Mouse (Mus musculus): ENCODE results near the gene Tagap. TPM values are rescaled to one million over a fixed set of nuclear protein-coding genes. Genes with fewer than 3 reads are reported as not detected.
A peak's percentile ranks its signal among the peaks of the same experiment; 100 is the strongest.
"Not testable (repeated sequence)": the region's sequence is repeated elsewhere in the genome, so short reads cannot be mapped to it uniquely, and the experiment has no call there.

Tagap gene
- polyA plus RNA-seq, 1 experiment = 0.37 TPM

DNA sequence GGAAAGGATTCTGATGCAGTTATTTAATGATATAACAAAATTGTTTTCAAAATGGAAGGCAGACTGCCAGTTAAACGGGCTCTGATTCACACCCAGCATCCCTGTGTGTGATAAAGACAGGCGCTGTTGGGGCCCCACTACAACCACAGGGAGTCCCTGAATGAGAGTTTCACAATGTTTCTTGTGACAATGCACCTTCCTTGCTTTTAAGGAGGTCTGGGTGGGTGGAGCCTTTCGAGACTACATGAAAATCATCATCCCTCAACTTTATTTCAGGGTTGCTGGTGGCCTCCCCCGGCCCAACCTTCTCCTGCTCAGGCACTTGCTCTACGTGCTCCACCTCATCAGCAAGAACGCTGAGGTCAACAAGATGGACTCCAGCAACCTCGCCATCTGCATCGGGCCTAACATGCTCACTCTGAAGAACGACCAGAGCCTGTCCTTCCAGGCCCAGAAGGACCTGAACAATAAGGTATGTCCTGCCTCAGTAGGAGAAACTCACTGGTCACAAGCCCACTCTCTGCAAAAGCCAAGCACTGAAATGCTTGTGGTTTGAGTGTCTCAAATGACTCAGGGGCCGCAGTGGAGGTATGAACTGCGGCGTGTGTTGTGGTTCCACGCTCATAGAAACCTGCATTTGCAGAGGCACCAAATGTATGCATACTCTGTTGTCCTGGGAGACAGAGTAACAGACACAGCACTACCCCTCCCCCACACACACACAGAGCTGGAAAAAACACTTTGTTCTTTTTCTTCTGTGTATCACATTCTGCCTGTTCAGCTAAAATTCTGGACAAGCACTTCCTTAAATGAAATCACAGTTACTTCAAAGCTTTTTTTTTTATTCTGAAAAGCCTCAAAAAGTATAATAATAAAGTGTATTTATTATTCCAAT lies 5.5 kb downstream of the Tagap start:
- no peak for TF ChIP-seq GATA1 (IDR thresholded peaks at IDR 0.05; ENCODE audit: low read length)

DNA sequence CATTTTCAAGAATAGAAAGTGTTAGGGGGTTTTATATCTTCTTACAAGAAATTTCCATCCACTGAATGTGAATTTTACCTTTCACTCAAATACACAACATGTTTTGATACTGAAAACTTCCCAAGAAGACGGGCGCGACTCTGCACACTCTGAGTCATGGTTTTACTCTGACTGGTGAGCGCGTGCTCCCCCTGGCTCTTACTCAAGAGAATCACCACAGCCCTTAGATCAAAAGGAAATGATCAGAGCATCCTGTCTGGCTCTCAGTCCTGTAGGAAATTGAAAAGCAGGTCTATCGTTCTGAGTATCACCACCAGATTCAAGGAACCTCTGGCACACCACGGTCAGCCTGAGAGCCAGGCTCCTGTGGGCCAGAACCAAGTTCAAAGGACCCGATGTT lies 13.8 kb downstream of the Tagap start:
- no peak for TF ChIP-seq GATA1 (IDR thresholded peaks at IDR 0.05; ENCODE audit: low read length)

DNA sequence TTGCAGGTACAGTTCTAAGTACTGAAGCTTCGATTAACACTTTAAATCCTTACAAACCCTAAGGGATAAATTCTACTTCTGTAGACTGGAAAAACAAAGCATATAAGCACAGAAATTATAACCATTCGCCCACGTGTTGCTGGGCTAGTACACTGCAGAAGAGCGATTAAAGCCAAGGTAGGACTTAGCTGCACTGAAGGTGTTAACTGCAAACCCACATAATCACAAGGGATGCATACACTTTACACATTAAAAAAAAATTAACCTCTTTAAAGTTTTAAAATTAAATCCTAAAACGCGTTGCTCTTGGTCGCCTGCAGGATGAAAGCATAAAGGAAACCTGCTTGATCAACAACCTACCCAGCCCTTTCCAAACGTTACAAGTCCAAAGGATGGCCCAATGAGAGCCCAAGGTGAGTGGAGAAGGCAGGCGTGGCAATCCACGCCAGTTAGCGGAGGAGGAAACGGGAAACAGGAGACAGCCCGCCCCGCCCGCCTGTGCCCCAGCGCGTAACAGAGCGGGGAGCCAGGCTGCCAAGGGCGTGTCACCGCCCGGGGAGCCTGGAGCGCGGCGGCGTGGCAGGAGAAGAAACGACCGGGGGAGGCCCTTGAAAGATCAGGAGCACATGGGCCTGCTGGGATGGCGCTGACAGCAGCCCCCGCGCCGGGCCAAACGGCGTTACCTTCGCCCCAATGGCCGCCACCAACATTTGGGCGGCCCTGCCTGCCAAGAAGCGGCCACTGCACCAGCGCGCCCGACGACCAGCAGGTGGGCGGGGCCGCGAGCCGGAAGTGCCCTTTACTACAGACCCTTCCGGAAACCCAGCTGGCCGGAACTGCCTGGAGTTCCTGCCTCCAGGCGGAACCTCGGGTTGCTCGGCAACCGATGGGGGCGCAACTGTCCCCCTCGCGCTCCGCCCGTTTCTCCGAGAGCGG lies 19.6 kb downstream of the Tagap start, which contains the start of gene Rsph3a:
Gene Rsph3a (plus strand): TSS at position 498 of the 936 bp plus-strand sequence.
- TF ChIP-seq GATA1 (IDR thresholded peaks at IDR 0.05; ENCODE audit: low read length) = not testable (repeated sequence)

DNA sequence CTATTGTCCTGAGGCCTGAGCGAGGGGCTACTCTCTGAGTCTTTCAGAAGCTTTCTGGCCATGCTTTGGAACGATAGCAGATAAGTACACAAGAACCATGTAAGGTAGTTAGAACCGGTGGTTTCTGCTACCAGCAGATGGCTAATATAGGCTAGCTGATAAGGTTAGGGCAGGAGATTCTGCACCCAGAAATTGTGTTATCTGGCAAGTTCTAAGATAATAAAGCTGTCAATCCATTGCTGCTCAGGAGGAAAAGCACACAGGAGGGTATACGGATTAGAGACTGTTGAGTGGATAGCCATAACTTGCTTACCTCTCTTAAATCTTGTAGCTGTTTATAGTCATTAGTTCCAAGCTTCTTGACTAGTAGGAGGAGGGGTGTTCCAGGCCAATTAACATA lies 37.5 kb downstream of the Tagap start:
- peak; percentile 71 for TF ChIP-seq GATA1 (IDR thresholded peaks at IDR 0.05; ENCODE audit: low read length)

Other genes starting within 250 kb of the Tagap start
- gene Fndc1, start 98.7 kb upstream of the Tagap start, polyA plus RNA-seq (2012) = not detected in 2 replicates
- gene Rsph3a, start 19.6 kb downstream of the Tagap start, polyA plus RNA-seq (2012) = 10.2 and 12.6 TPM in 2 replicates
- not detected in 2 replicates for gene Gm49673, start 221.8 kb downstream of the Tagap start, polyA plus RNA-seq (2012)
- 26.7 and 33.1 TPM in 2 replicates for gene Rnaset2a, start 222.1 kb downstream of the Tagap start, polyA plus RNA-seq (2012)
- 7.1 and 16.5 TPM in 2 replicates for gene Fgfr1op, start 239.5 kb downstream of the Tagap start, polyA plus RNA-seq (2012)